8 mouse cellular contexts compared by ENCODE assay signal in genomic region chr19:6067724-6068415, GRCm38 (mm10). TPM values are rescaled to one million over a fixed set of nuclear protein-coding genes. Genes with fewer than 3 reads are reported as not detected.
DNase-seq lines count a peak whose midpoint lies in the region; ATAC-seq and TF ChIP-seq lines count a peak whose summit lies in the region.

Tm7sf2 (minus strand) TSS chr19:6068373.

- ATAC-seq in activated CD4-positive, CD25-positive, alpha-beta regulatory T cell, adult 4 months: peak; percentile 86
- peak; percentile 95 for ATAC-seq in common myeloid progenitor, adult 5-6 weeks (replicated peaks; ENCODE audit: low read depth, poor library complexity, severe bottlenecking)
- ATAC-seq in hindbrain, postnatal 0 days: peak; percentile 92
- peak; percentile 93 for ATAC-seq in megakaryocyte, adult 5-6 weeks (ENCODE audit: poor library complexity, severe bottlenecking)

- peak; percentile 84 to 85 for DNase-seq in gastrocnemius, adult 8-10 months (ENCODE audit: low spot score in 2 of 2)
- peak; percentile 95 for DNase-seq in hindbrain, postnatal 0 days (ENCODE audit: low spot score)
- peak; percentile 79 to 87 for DNase-seq in left cerebral cortex, adult 2 months (ENCODE audit: extremely low spot score in 1 of 2, low spot score in 2 of 2)
- DNase-seq in right cerebral cortex, postnatal 14 days: peak; percentile 86
- DNase-seq in urinary bladder, postnatal 25 days (ENCODE audit: low spot score): peak; percentile 83

- TF ChIP-seq CTCF in hindbrain, postnatal 0 days (IDR thresholded peaks at IDR 0.05; ENCODE audit: low read depth): peak; percentile 14; the same call in 1 of the 2 replicates
- TF ChIP-seq CTCF in left cerebral cortex, adult 2 months (IDR thresholded peaks at IDR 0.05): no peak; the same call in 1 of the 2 replicates

- WGBS in hindbrain, postnatal 0 days: 8% methylated on average over 33 of the region's 33 CpGs

- H3K27me3 ChIP-seq in hindbrain, postnatal 0 days (ENCODE audit: insufficient read depth, low read length): no peaks in the 10 kb centered on the region

- intact Hi-C loops in left cerebral cortex, adult 2 months (cut with DNase I): no loop called here

- no peaks in the 10 kb centered on the region for H3K9me3 ChIP-seq in hindbrain, postnatal 0 days (ENCODE audit: low read length)

- peak within 1 kb of the TSS; percentile 97 for H3K4me2 ChIP-seq in hindbrain, postnatal 0 days (ENCODE audit: low read depth, low read length)

- peaks cover 8% of the 10 kb centered on the region for H3K4me1 ChIP-seq in hindbrain, postnatal 0 days (ENCODE audit: insufficient read depth, low read length)

- H3K27ac ChIP-seq in hindbrain, postnatal 0 days: peak within 1 kb of the TSS; percentile 92
- peak within 1 kb of the TSS; percentile 66 for H3K27ac ChIP-seq in left cerebral cortex, adult 2 months

- H3K9ac ChIP-seq in hindbrain, postnatal 0 days (replicated peaks; ENCODE audit: low read length): peak within 1 kb of the TSS; percentile 76

- H3K4me3 ChIP-seq in hindbrain, postnatal 0 days (ENCODE audit: low read length): peak within 1 kb of the TSS; percentile 57
- peak within 1 kb of the TSS; percentile 50 for H3K4me3 ChIP-seq in left cerebral cortex, adult 2 months

- H3K36me3 ChIP-seq in hindbrain, postnatal 0 days (ENCODE audit: insufficient read depth, low read length): peaks cover 23% of the 10 kb centered on the region; the same call in 1 of the 2 replicates

RNA-seq across cellular contexts. Expression of gene Tm7sf2, which starts in this region (rescaled TPM):
- polyA plus RNA-seq in activated CD4-positive, CD25-positive, alpha-beta regulatory T cell, adult 4 months (2017; shearing (Covaris generic)): 1 to 10 TPM; 5.4 to 9.2 TPM
- 4.9 and 5.9 TPM in 2 replicates for total RNA-seq in common myeloid progenitor, adult 5-6 weeks (2017)
- total RNA-seq in gastrocnemius, adult 8-10 months (2022): 1 to 10 TPM; 2.5 to 5.5 (median 4.0) TPM
- total RNA-seq in hindbrain, postnatal 0 days (2014; rRNA removed): 122 and 123 TPM in 2 replicates
- 57.7 and 64.2 TPM in 2 replicates for polyA plus RNA-seq in hindbrain, postnatal 0 days (2015; fragmentation: Nextera tagmentation; extraction: Ambion mirVana)
- 10 to 100 TPM; 26.9 to 30.4 TPM for total RNA-seq in left cerebral cortex, adult 2 months (2021)
- 4.7 and 8.6 TPM in 2 replicates for total RNA-seq in megakaryocyte, adult 5-6 weeks (2015)
- 4.5 and 4.7 TPM in 2 replicates for total RNA-seq in megakaryocyte, adult 5-6 weeks (2017)

Comparison
In these comparisons a context has a peak if more than half of its experiments do, and no peak if none do; other contexts are left out.
1. Peak in every context shown above with its lines: DNase-seq, ATAC-seq, H3K4me3 ChIP-seq and H3K27ac ChIP-seq.